Mouse (Mus musculus) embryo, embryonic 10 days (tissue): ENCODE results near the gene Hmgn1.
"Not testable (repeated sequence)": the region's sequence is repeated elsewhere in the genome, so short reads cannot be mapped to it uniquely, and the experiment has no call there.

ENCODE experiments used
- DNase-seq: peaks from one replicate; pipeline ENCODE4 v3.0.0-alpha.2; 2015; ENCODE audit warnings: low spot score

Gene Hmgn1

DNA sequence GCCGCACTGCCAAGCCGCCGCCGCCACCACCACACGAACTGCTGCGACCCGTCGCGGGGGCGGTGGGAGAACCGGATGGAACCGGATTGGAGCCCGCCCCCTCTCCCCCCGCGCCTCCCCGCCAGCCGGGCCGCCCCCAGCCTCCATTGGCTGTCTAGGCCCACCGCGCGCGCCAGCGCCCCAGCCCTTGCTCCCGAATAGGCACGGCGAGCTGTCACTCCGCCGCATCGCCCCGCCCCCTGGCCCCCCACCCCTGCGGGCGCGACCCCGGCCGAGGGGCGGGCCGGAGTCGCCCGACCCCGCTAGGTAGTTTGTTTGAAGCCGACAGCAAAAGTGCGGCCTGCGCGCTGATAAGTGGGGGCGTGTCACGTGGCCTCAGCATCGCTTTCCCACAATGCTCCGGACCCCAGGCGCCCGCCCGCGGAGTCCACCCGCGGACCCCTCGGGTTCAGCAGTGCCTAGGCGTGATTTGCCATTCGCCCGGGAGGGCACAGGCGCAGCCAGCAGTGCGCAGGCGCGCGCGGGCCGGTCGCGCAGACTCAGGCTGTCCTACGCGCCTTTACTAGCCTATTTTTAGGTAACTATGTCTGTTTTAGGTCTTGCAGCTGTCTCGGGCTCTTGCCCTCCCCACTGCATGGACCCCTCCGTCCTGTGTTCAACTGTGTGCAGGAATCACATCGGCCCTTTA, at the start of gene Hmgn1:
TSS of gene Hmgn1 (minus strand) at position 73 of the 688 bp plus-strand sequence.
- peak; percentile 97 for DNase-seq

DNA sequence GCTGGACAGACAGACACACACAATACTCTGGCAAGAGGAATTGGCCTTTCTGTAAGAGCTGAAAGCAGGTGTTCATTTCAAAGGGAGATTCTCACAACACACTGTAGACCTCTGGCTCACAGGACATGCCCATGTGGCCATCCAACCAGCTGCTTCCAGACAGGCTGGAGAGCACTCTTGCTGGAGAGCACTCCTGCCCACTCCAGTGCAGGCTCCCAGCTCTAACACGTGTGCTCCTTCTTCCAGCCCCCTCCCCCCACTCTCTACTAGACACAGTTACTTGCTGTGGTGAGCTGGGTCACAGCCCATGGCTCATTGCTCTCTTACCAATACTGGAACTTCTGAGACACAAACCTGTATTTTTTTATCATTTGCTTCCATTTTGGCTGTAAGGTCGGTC, 47.9 kb upstream of the Hmgn1 start:
- no peak for DNase-seq

DNA sequence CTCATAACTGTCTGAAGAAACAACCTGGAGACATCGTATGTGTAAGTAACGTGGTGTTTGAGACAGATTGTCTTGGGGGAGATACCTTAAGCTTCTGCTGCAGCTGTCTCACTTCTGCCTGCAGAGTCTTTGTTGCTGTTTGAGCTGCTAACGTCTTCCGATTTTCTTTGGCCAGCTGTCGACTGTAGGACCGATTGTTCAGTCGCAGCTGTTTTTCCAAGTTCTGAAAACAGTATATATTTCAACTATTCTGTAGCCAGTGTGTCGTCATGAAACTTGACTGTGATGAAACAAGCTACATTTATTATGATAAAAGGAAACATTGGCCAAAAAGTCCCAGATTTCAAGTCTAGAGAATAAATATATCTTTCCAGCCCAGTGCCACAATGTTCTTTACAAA, 46.1 kb upstream of the Hmgn1 start:
- no peak for DNase-seq

DNA sequence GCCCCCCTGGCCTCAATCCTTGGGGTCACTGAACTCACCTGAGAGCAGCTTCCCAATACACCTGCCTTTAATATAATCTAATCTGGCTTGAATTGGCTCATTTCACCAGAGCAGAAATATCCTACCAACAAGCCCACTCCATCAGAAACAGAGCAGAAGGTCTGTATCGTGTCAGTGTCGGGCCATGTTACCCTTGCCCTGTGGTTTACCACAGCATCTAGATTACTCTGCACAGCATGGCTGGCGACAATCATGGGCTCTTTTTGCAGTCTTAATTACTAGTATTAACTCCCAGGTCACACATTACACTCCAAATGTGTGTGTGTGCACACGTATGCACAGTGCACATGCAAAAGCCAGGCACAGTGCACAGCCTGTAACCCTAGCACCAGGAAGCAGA, 41.3 kb upstream of the Hmgn1 start:
- DNase-seq, result no peak

DNA sequence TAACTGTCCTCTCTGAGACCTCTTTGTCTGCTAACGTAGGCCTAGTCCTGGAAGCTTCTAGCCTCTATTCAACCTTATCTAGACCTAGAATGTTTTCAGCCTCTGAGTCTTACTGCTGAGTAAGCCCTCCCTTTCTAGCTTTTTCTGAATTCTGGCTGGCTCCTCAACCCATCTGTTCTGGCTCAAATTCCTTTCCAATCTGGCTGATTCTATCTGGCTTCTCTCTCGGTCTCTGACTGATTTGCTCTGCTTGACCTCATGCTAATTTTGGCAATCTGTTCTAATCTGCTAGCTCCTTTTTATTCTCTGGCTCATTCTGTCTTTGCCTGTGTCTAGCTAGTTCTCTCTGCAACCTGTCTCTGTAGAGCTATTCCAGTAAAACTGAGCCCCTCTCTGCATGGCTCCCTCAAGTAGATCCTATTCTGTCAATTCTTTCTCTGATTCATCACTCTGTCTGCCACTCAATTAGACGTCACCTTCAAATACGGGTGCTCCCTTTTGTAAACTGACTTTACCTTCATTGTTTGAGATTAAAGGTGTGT, 38.3 kb upstream of the Hmgn1 start:
- DNase-seq, result no peak

DNA sequence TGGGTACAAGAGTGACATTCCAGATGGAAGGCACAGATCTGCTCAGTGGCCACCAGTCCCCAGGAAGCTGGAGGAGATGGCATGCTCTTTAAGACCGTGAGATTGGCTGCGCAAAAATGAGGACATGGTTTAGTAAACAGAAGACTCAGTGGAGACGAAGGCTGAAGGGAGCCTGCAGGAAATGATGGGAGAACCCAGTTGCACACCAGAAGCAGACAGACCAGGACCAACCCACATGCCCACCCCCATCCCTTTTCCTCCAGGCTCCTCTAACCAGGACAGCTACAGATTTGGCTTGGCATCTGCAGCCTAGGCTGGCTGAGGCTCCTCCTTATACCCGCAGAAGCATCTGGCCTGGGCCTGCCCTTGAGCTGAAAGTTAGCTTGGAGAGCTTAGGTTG, 33.8 kb upstream of the Hmgn1 start:
- no peak for DNase-seq

DNA sequence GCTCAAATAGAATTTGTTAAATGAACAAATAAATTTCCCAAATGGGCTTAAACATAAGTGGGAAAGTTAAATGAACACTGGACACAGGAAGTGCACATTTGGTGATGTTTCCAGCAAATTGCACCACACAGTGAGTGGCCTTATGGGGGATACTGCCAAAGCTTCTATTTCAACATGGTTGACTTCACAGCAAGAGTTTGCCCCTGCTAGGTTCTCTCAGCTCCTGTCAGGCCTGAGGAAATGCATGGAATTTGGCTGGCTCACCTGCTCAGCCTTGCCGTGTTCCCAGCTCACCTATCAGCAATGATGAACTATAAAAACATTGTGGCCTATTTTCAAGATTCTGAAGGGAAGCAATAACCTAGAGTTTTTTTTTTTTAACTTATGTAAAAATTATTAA, 33.4 kb upstream of the Hmgn1 start:
- DNase-seq, result no peak

DNA sequence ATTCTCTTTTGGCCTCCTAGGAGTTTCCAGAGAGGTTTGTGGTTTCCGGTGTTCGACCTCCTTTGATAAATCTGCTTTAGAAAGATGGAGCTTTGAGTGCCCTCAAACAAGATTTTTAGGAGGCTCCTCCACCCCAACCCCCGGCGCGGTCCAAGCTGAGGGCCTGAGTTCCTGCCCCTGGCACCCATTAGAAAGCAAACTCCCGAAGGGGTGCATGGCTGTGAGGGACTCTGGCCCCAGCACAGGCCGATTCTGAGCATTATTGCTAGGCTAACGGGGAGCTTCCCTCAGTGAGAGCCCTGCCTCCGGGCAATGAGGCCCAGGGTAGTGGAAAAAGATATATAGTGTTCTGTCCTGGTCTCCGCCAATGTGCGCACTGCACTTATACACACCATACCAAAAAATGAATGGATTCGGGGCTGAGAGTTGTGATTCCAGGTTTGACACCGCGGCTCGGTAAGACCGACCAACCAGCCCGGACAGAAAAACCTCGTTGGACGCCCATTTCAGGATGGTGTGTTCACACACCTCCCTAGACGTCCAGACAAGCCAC, 32.3 kb upstream of the Hmgn1 start:
- no peak for DNase-seq

DNA sequence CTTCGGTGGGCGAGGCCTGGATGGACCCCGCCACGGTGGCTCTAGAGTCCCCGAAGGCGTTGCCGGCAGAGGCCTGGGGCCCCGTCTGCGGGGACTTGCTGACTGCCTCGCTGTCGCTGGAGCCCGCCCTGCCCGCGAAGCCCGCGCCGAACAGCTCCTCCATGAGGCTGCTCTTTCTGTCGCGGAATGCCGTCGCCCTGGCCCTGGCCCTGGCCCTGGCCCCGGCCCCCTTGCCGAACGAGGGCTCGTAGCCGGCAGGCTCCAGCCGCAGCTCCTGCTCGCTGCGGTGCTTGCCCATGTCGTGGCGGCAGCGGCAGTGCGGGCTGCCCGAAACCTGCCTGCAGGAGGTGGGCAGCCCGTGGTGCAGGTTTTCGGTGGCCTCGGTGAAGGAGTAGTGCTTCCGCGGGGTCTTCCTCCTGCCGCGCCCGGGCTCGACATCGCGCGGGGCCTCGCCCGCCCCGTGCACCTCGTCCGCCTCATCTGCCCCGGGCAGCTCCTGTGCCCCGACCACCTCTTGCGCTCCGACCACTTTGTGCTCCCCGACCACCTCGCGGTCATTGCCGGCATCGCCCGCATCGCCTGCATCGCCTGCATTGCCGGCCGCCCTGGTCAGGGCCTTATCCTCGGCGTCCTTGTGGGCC, 31.7 kb upstream of the Hmgn1 start:
- DNase-seq, result peak; percentile 93

DNA sequence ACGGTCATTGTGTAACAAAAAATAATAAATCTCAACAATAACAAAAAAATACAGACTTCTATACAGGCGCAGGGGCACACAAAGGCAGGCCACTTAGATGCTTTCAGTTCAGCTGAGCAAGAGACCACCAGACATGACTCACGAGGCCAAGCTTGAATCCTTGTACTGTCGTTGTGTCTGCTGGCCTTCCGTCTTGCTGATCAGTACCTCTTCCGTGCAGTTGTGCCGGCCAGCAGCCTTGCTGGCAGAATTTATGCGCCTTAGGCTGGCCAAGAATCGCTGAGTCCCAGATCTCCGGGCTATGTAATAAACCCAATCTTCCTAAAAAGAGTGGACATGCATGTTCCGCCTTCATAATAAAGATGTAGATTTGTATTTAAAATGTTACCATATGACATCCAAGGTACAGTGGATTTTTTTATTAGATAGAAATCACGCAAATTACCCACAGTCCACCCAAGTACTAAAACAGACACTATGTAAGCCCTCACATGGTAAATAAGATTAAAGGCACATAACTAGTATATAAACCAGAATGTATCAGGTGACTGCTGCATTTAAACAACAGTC, 31.1 kb upstream of the Hmgn1 start:
- peak; percentile 31 for DNase-seq

DNA sequence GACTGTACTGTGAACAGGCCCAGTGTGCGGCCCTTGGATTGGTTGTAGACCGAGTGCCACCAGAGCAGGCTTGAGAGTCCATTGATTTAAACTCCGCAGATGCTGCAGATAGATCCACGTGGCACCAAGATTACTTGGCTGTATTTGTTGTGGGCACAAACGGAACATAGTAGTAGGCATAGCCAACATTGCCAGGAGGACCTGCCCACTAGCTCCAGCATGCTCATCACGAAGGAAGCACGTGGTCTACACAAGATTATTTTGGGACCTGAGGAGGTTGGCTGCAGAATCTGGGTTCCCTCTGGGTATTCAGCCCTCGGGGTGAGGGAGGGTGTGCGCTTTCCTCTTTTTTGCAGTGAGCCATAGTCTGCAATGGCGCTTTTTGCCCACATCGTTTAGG, 29.6 kb upstream of the Hmgn1 start:
- no peak for DNase-seq

DNA sequence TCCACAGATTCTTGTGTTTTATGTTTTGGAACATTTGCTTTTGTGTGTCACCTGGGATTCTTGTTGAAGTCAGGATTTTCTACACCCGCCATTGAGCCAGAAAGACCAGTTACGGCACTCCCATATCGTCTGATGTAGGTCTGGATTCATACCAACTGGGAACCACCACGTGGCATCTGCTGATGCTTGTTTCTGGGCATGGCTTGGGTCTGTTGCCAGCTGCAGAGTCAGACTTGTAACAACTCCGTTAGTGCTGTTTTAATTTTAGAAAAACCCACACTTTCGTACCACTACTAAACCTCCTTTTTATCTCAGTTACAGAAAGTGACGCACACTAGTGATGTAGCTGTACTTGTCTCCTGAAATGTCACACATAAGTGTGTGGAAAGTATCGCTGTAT, 28.5 kb upstream of the Hmgn1 start:
- no peak for DNase-seq

DNA sequence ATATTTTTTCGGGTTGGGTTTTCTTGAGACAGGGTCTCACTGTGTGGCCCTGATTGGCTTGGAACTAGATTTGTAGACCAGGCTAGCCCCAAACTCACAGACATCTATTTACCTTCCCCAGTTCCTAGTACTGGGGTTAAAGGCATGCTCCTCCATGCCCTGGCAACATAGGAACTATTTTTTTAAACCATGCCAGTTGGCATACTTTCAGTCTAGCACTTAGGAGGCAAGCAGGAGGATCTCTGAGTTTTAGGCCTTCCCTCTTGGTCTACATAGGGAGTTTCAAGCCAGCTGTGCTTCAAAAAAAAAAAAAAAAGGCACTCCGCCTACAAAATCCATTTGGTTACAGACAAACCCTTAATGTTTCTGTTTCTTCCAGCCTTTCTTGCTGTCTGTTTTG, 26.9 kb upstream of the Hmgn1 start:
- no peak for DNase-seq

DNA sequence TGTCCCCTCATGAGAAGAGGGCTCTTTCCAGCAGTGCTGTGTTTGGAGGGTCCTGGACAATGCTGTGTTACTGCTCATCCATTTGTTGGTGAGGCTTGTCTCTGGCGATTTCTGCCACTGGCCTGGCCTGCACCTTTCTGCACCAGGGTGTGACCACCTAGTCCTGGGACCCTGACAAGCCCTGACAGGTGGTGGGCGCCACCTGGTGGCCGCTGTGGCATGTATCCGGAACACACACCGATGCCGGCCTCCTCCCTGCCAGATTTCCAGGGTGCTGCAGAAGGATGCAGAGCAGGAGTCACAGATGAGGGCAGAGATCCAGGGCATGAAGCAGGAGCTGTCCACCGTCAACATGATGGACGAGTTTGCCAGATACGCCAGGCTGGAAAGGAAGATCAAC, 24.0 kb upstream of the Hmgn1 start:
- peak; percentile 86 for DNase-seq

DNA sequence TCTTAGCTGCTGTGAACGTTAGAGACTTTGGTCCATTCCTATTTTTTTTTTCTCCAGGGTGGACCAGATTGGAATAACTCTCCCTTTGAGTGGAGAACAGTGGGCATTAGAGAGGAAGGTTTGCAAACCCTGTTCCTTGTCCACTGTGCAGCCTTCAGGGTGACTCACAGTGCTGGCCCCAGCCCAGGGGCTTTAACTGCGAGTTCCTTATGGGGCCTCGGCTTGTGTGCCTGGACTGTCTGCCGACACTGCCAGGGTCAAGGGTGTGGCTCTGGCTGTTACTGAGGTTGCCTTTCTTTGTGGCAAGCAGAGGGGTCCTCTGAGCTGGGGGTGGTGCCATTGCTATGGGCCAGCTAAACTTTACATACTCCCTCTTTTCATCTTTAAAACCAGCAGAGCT, 23.5 kb upstream of the Hmgn1 start:
- no peak for DNase-seq

DNA sequence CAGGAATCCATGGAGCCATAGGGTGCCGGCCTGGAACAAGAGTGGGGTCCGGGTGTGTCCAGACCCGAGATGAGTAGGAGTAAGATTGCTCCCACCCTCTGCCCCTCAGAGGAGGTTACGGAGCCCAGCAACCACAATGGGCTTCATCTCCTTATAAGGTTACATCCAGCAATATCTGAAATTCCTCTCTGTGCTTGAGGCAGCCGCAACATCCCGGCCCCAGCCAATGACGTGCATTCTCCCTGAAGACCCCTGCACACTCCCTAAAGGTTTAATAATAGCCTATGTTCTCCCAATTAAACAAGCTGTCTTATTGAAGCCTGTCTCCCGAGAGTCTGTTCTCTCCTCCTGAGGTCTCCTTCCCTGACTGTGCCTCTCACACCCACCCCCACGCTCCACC, 21.8 kb upstream of the Hmgn1 start:
- DNase-seq, result no peak

DNA sequence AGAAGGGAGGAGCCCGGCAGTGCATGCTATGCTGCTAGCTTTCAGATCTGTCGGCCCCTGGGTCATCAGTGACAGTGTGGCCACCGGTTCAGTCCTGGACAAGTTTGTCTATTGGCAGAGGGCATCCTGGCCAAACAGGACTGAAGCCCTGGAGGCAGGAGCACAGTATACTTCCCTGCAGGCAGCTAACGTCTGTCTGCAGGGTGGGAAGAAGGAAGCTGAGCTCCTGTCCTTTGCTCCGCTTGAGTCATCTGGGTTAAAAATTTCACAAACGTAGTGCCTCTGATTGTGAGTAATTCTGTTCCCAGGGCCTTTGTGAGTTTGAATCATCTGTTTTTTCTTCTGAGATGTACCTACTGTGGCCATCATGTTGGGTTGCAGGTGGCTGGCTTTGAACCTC, 21.3 kb upstream of the Hmgn1 start:
- no peak for DNase-seq

DNA sequence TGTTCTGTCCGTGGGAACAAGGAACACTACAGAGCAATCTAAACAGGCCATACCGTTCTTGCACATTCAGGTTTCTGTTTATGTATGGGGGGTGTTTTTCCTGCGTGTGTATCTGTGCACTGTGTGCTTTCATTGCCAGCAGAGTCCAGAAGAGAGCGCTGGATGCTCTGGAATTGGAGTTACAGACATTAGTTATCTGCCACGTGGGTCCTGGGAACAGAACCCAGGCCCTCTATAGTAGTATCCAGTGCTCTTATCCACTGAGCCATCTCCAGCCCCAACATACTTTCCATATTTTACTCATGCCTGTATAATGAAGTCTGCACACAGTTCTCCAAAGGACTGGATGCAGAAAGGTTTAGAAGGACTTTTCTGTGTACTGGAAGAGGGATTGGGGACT, 18.3 kb upstream of the Hmgn1 start:
- DNase-seq, result no peak

DNA sequence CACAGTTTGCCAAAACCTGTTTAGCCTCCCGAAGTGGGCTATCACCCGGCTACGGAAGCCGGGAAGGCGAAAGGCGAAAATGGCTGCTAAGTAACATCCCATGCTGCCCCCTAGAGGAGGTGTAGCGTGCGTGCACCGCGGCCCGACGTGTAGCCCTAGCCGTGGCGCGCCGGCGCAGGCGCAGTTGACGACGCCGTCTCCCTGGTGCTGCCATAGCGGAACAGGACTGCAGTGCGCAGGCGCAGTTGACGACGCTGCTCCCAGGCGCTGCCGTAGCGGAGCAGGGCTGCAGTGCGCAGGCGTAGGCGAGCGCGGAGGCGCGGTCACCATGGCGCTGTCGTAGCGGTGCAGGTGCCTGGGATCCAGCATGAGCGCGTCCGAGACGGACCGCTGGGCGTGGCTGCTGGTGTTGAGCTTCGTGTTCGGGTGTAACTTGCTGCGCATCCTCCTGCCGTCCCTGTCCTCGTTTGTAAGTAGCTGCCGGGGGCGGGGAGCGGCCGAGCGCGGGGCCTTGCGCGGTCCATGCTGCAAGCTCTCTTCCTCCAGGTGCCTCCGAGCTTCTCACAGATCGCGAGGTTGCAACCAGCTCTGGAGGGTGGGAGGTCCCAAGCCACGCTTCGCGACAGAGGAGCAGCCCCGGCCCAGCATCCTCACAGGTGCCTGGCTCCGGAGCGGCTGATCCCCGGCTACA, 17.7 kb upstream of the Hmgn1 start, which contains the start of gene Wrb:
TSS of gene Wrb (plus strand) at position 298 of the 691 bp plus-strand sequence.
- DNase-seq, result peak; percentile 100

DNA sequence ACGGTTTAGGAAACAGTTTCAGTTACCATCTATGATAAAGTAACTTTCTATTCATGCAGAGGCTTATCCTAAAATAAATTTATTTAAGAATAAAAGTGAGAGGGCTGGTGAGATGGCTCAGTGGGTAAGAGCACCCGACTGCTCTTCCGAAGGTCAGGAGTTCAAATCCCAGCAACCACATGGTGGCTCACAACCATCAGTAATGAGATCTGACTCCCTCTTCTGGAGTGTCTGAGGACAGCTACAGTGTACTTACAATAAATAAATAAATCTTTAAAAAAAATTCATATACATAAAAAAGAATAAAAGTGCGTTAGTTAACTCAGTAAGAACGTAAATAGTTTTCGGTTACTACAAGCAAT, 17.2 kb upstream of the Hmgn1 start:
- DNase-seq, result not testable (repeated sequence)

DNA sequence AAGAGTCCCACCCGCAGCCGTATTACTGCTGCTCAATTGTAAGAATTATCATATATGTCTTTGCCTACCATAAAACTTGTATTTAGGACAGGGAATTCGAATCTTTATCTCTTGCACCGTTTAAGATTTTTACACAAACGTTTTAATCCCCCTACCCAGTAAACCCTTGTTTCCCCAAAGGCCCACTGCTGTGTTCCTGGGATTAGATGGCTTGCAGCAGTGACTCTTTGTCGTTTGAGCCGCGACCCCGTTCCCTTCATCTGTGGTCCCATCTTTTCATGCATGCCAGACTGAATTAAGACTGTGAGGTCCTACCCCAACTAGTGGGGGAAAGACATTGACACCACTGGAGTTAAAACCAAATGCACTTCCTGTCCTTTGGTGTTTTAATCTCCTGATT, 937 bp upstream of the Hmgn1 start:
- DNase-seq, result peak; percentile 48

DNA sequence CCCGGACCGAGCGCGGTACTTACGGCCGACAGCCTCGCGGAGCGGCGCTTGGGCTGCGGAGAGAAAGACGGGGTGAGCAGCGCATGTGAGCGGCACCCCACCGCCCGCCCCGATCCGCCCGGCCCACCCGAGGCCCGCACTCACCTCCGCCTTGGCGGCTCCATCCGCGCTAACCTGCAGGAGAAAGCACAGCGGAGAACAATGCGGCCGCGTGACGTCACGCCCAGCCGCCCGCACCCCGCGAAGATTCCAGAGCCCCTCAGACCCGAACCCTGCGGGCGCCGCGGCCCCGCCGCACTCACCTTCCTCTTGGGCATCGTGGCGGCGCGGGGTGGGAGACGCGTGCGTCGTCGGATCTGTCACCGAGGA, 257 bp downstream of the Hmgn1 start:
- DNase-seq, result no peak
